Comparison of ENCODE assay signal across 16 mouse cellular contexts in genomic region chr14:101930576-101931447, GRCm38 (mm10).
A peak's percentile ranks its signal among the peaks of the same experiment; 100 is the strongest.
DNase-seq lines count a peak whose midpoint lies in the region; ATAC-seq and TF ChIP-seq lines count a peak whose summit lies in the region.
"Had no signal": no experiment of that assay in that cellular context is flagged by ENCODE, and none has a peak within 500 bp of the region (broad histone marks: within the 10 kb centered on the region; RNA-seq: fewer than 3 reads in every experiment).

No protein-coding gene starts in this region.

- H3K4me1 ChIP-seq in stomach, postnatal 0 days (replicated peaks; ENCODE audit: control insufficient read depth, insufficient read depth) = no peaks in the 10 kb centered on the region
- H3K4me1 ChIP-seq: lung, embryonic 15.5 days; megakaryocyte, embryonic 14.5 days; neural tube, embryonic 15.5 days had no signal

- no peak overlapping the region for H3K4me2 ChIP-seq in stomach, postnatal 0 days (replicated peaks; ENCODE audit: low read depth)
- H3K4me2 ChIP-seq: embryonic facial prominence, embryonic 13.5 days; lung, embryonic 15.5 days; neural tube, embryonic 15.5 days had no signal

- no peak for TF ChIP-seq CTCF in layer of hippocampus, adult 2 months (conservative IDR thresholded peaks at IDR 0.05)
- no peak for TF ChIP-seq CTCF in Patski (IDR thresholded peaks at IDR 0.05)
- TF ChIP-seq CTCF in stomach, postnatal 0 days (IDR thresholded peaks at IDR 0.05; ENCODE audit: low read depth) = no peak

- intact Hi-C loops in left cerebral cortex, postnatal 36 days (cut with DNase I) = loop anchor here (10.0 kb wide), 1 partner anchor 86 kb away; no protein-coding TSS in a partner anchor

- peak overlapping the region; percentile 12; the same call in 1 of the 2 replicates for H3K4me3 ChIP-seq in layer of hippocampus, adult 2 months
- H3K4me3 ChIP-seq in stomach, postnatal 0 days (ENCODE audit: low read depth, low read length) = no peak overlapping the region
- H3K4me3 ChIP-seq: embryonic facial prominence, embryonic 13.5 days; forebrain, embryonic 10.5 days; gastrocnemius, adult 2 months; lung, embryonic 15.5 days; megakaryocyte, embryonic 14.5 days; neural tube, embryonic 15.5 days had no signal

- 93% methylated on average over 25 of the region's 25 CpGs for WGBS in stomach, postnatal 0 days

- CTCF ChIA-PET in Patski (lab: Charles Lee) = interaction anchor here (0.8 to 1.6 kb wide), 5 partner anchors 10 to 16 kb away, joined by 3 to 9 read pairs (median 4); no protein-coding TSS in a partner anchor

- TF ChIP-seq EP300 in stomach, postnatal 0 days (optimal IDR thresholded peaks at IDR 0.05) = no peak

- H3K9me3 ChIP-seq in stomach, postnatal 0 days (ENCODE audit: control insufficient read depth, low read length) = no peaks in the 10 kb centered on the region
- H3K9me3 ChIP-seq: embryonic facial prominence, embryonic 13.5 days; forebrain, embryonic 10.5 days; lung, embryonic 15.5 days; neural tube, embryonic 15.5 days had no signal

- no peak for DNase-seq in frontal cortex, postnatal 25 days (ENCODE audit: low spot score in 2 of 2)
- DNase-seq in layer of hippocampus, adult 2 months (ENCODE audit: low spot score in 2 of 2) = peak in 1 of 2 experiments; percentile 27
- no peak for DNase-seq in layer of hippocampus, postnatal 14 days (ENCODE audit: low spot score in 2 of 2)
- peak; percentile 68 for DNase-seq in Patski (ENCODE audit: low read depth, low spot score)
- DNase-seq in left cerebral cortex, postnatal 36 days (ENCODE audit: low spot score in 2 of 2) = peak; percentile 54 to 55
- DNase-seq in stomach, postnatal 0 days (ENCODE audit: low spot score) = no peak
- DNase-seq in gastrocnemius, adult 18-20 months (ENCODE audit: low spot score) = no peak
- DNase-seq: adrenal gland, postnatal 36 days; gastrocnemius, adult 2 months; retina, postnatal 1 day had no signal

- in situ Hi-C loops in Patski (cut with MboI; ENCODE audit: low pct_unique_long_range_greater_than_20kb) = no loop called here

- H3K9ac ChIP-seq in stomach, postnatal 0 days (ENCODE audit: low read length) = no peak overlapping the region
- H3K9ac ChIP-seq: embryonic facial prominence, embryonic 13.5 days; lung, embryonic 15.5 days; neural tube, embryonic 15.5 days had no signal

- H3K36me3 ChIP-seq in stomach, postnatal 0 days (ENCODE audit: control insufficient read depth, insufficient read depth, low read length) = peaks cover 3% of the 10 kb centered on the region; the same call in 1 of the 2 replicates
- H3K36me3 ChIP-seq: forebrain, embryonic 10.5 days; neural tube, embryonic 15.5 days had no signal

- peak; percentile 75 for ATAC-seq in frontal cortex, adult (ENCODE audit: low TSS enrichment)
- peak; percentile 89 for ATAC-seq in Patski
- no peak for ATAC-seq in stomach, postnatal 0 days (ENCODE audit: low FRiP score, low TSS enrichment)

- H3K27me3 ChIP-seq in Patski = no peaks in the 10 kb centered on the region
- no peaks in the 10 kb centered on the region for H3K27me3 ChIP-seq in stomach, postnatal 0 days (ENCODE audit: control insufficient read depth, insufficient read depth, low read length)
- H3K27me3 ChIP-seq: embryonic facial prominence, embryonic 13.5 days; lung, embryonic 15.5 days; megakaryocyte, embryonic 14.5 days; neural tube, embryonic 15.5 days had no signal

- peak overlapping the region; percentile 78 for H3K27ac ChIP-seq in layer of hippocampus, adult 2 months
- no peak overlapping the region for H3K27ac ChIP-seq in stomach, postnatal 0 days (replicated peaks)
- H3K27ac ChIP-seq: embryonic facial prominence, embryonic 13.5 days; forebrain, embryonic 10.5 days; gastrocnemius, adult 2 months; lung, embryonic 15.5 days; neural tube, embryonic 15.5 days had no signal

- POLR2A ChIA-PET in Patski (lab: Charles Lee) = no interaction called here

Comparison
In these comparisons a context has a peak if more than half of its experiments do, and no peak if none do; other contexts are left out.
1. DNase-seq: peak in Patski (single experiment) and left cerebral cortex, postnatal 36 days (2 of 2); none in frontal cortex, postnatal 25 days (0 of 2), layer of hippocampus, postnatal 14 days (0 of 2), stomach, postnatal 0 days (single experiment) and gastrocnemius, adult 18-20 months (single experiment).